Mouse (Mus musculus) G1E (cell line): ENCODE results near the gene Tbl1x.

ENCODE experiments used
- CTCF ChIP-seq: IDR thresholded peaks from 2 replicates; pipeline ENCODE4 v1.5.1; 2012; ENCODE audit warnings: low read depth, low read length, inconsistent platforms, mixed read lengths
- GATA1 ChIP-seq: IDR thresholded peaks from 2 replicates; pipeline ENCODE4 v1.6.1; 2012; ENCODE audit warnings: borderline replicate concordance, low read length, inconsistent platforms, mixed read lengths

GRCm38 (mm10) chrX:77511301-77511993 lies 634 bp downstream of the Tbl1x start:
- TF ChIP-seq CTCF (no peak), GATA1 (no peak)
